Mouse (Mus musculus) small intestine, adult 2 months (tissue): ENCODE data around the gene Chchd3.

Experiments used
- CTCF ChIP-seq: fragments of 200-500 bp; IDR thresholded peaks from 2 replicates; pipeline ENCODE4 v1.5.1; 2012; ENCODE audit warnings: low read depth, mild to moderate bottlenecking, control low read depth, inconsistent platforms, low read length, moderate library complexity, mixed read lengths; ENCODE audit not compliant: insufficient replicate concordance, insufficient read length; ENCODE audit errors: extremely low read depth
- POLR2A ChIP-seq: fragments of 200-500 bp; IDR thresholded peaks from 2 replicates; pipeline ENCODE4 v1.6.1; 2012; ENCODE audit warnings: low read depth, mild to moderate bottlenecking, control low read depth, inconsistent platforms, low read length, moderate library complexity

GRCm38 (mm10) chr6:32808796-32809195 is 251.3 kb downstream of the Chchd3 start:
- TF ChIP-seq CTCF (no peak), POLR2A (no peak)
